Mouse (Mus musculus): ENCODE measurements at regions not wholly inside any gene's neighbourhood (a gene's known extent, or its start where the extent isn't known, plus 50 kb on each side); places are given as distances from the start of the nearest gene placed in this dataset.

DNA sequence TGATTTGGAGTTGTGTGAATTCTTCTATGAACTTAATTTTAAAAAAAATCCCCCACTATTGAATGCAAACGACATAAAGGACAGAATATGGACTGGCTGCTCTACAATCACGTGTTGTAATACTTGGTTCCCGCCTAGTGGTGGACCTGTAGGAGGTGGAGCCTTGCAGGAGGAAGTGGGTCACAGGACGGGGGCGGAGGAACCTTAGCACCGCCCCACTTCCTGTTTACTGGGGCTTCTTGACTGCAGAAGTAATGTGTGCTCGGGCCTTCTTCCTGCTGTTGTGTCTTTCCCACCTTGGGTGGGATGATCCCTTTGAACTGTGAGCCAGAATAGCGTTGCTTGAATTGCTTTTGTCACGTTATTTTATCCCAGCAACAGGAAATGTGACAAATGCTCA lies 52.2 kb upstream of the Tmem108 start:
- DNase-seq (ENCODE audit: low spot score in 2 of 2) = no peak

GRCm38 (mm10) chr9:103818998-103819397 lies 57.4 kb upstream of the Tmem108 start:
- no peak for DNase-seq (ENCODE audit: low spot score in 2 of 2)

DNA sequence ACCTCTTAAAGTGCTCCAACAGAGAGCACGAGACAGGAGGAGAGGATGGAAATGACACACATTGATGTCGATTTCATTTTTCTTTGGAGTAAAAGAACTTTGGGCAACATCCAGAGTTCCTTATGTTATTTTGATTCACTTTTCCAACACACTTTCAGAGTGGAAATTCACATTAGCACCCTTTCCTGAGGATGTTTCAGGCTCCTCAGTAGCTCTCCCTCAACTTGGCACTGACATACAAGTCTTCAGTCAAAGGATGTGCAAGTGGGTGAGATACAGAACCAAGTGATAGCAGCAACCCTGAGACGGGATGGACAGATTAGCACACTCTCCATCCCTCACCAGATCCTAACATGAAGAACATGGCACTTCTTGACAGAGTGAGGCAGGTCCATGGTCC lies 60.0 kb upstream of the Tmem108 start:
- DNase-seq (ENCODE audit: low spot score in 2 of 2) = no peak

DNA sequence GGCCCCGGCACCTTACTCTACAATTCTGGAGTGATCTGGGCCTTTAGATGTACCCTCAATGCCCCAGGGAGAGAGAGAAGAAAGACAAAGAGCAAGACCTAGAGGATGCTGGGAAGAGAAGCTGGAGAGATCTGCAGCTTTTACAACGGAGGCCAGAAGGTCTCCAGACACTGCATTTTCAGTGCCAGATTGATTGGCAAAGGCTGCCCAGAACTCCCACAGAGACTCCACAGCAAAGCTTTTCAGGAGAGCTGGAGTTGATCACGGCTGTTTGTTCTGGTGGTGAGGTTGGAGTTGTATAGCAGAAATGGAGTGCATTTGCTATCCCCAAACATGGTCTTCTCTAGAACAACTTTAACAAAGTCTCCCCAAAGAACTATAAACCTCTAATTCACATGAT lies 61.9 kb upstream of the Tmem108 start:
- no peak for DNase-seq (ENCODE audit: low spot score in 2 of 2)

DNA sequence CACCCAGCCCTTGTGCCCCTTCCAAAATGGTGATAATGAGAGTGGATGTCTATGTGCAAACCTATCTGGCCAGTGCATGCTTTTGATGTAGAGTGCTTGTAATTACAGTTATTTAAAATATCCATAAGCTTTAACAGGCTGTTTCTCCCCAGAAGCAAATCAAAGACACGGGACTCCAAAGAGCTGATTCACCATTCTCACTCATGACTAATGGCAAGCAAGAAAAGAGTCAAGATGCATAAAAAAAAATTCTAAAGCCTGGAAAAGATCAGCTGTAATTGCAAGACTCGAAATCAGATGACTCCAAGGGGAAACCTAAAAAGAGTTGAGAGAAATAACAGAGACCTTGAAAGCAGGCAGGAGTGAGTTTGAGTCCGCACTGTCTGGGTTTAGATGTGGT lies 79.6 kb upstream of the Tmem108 start:
- DNase-seq (ENCODE audit: low spot score in 2 of 2) = no peak

GRCm38 (mm10) chr9:103843836-103844235 lies 82.2 kb upstream of the Tmem108 start:
- no peak for DNase-seq (ENCODE audit: low spot score in 2 of 2)

DNA sequence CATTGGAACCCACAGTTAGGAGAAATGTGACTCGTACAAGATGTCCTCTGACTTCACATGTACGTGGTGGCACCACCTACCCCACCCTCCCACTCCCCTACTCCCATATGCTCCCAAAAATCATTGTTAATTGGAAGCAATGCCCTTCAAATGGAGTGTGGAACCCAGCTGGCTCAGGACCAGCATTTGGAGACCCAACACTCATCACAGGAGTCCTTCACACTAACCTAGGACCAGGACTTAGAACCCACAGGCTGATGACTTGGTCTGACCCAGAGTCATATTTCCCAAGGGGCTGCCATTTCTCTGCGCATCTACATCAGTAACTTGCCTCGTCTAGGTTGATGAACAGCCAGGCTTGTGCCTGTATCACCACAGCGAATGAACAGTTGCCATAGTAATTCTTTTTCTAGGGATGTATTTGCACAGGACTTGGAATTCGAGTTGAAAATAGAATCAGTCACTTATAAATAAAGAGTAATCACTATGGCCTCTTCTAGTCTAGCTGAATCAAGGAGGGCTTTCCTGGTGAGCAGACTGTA lies 84.3 kb upstream of the Tmem108 start:
- DNase-seq (ENCODE audit: low spot score in 2 of 2) = peak; percentile 42 to 47

- DNase-seq (ENCODE audit: low spot score in 2 of 2) = no peak
These were observed 86.3 kb upstream of the Tmem108 start for GRCm38 (mm10) chr9:103847931-103848330.

GRCm38 (mm10) chr9:103849079-103849478 lies 87.4 kb upstream of the Tmem108 start:
- DNase-seq (ENCODE audit: low spot score in 2 of 2) = no peak

DNA sequence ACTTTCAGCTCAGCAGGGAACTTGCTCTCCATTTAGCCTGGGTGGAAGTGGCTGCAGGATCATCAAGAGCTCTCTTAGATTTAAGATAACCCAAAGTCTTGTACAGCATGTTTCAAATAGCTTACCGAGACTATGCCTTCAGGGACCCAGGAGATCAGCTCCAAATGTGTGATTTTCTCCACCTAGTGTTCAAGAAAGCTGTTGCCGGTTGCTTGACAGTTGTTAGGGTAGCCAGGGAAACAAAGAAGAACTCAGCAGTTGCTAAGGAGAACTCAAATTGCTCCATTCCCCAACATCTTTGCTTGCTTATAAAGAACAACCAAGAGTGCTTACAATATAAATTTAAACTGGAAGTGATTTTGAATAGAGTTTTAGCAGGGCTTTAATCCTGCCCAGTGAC lies 91.1 kb upstream of the Tmem108 start:
- DNase-seq (ENCODE audit: low spot score in 2 of 2) = no peak

GRCm38 (mm10) chr9:103860658-103861377 lies 99.2 kb upstream of the Tmem108 start:
- DNase-seq (ENCODE audit: low spot score in 2 of 2) = no peak

DNA sequence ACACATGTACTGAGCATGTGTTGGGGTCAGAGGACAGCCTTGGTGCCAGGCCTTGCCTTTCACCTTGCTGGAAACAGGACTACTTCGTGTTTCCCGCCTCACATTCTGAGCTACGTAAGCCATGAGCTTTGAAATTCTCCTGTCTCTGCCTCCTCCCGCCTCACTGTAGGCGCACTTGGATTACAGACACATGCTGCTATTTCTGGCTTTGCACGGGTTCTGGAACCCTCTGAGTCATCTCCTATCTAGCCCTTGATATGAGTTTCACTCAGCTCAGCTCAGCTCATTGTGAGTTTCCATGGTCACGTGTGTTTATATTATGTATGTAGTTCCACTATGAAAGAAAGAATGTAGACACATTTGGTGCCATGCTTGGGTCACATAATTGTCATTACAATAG lies 100.9 kb upstream of the Tmem108 start:
- DNase-seq (ENCODE audit: low spot score in 2 of 2) = no peak

DNA sequence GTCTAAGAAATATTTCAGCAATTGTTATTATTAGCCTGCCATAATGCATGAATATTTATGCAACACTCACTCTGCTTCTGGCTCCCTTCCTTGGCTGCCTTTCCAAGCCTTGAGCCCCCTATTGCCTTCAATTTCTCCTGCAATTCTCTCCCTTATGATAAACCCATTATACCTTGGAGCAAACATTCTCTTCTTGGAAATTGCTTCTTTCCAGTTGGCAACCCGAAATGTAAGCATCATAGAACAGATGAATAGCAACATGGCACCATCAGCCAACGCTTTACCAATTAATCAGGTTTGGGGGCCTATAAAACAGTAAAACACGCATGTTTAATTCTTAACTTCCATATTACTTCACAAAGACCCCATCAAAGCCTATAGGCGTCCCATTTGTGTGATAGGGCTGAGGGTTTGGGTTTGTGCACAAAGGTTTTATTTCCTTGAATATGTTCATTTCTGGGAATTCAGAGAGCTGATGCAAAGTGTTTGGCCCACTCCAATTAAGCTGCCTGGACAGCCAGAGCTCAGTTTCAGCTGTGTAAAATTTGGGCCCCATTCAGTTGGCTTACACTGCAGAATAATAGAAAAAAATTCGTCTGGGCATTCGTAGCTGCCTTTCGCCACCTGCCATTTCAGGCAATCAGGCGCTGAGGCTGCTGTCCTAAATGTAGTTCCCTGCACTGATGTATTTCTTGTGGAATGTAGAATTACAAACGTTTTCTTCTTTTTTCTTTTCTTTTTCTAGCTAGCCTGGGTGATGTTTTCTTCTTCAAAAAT lies 106.0 kb upstream of the Tmem108 start:
- peak; percentile 35 to 76 for DNase-seq (ENCODE audit: low spot score in 2 of 2)

- DNase-seq (ENCODE audit: low spot score in 2 of 2) = no peak
These were observed 107.6 kb upstream of the Tmem108 start for GRCm38 (mm10) chr9:103869276-103869675.

DNA sequence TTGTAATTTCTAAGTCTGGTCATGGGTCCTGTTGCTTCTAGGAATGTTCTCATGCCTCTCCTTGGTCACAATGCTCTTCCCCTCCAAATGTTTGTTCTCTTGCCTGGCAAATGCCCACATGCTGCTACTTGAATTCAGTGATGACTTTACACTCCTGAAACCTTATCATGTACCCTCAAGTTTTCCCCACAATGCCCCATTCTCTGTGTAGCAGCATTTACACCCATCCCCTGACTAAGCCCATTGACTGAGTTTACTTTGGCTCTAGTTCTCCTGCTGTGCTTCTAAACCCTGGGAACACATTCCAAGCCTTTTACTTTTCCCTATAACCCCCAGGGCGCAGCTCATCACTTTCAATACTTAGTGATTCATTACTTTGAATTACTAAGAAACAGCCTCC lies 110.5 kb upstream of the Tmem108 start:
- DNase-seq (ENCODE audit: low spot score in 2 of 2) = no peak

GRCm38 (mm10) chr9:103873876-103874275 lies 112.2 kb upstream of the Tmem108 start:
- no peak for DNase-seq (ENCODE audit: low spot score in 2 of 2)

GRCm38 (mm10) chr9:103877851-103878250 lies 116.2 kb upstream of the Tmem108 start:
- DNase-seq (ENCODE audit: low spot score in 2 of 2) = no peak

DNA sequence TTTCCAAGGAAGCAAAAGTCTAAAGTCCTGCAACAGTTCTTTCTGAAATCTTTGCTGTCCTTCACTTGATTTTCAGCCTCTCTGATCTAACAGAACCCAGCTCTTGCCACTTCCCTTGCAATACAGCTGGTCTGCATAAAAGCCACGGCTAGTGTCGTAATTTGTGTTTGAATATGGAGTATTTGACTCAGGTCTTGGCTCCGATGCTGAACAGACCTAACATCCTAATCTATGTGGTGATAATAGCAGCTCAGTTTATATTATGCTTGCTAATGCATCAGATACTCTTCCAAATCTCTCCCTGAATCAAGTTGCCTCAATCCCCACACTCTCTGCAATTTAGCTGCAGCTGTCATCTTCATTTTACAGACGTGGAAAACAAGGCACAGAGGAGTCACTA lies 109.5 kb upstream of the Nphp3 start:
- no peak for DNase-seq (ENCODE audit: low spot score in 2 of 2)

DNA sequence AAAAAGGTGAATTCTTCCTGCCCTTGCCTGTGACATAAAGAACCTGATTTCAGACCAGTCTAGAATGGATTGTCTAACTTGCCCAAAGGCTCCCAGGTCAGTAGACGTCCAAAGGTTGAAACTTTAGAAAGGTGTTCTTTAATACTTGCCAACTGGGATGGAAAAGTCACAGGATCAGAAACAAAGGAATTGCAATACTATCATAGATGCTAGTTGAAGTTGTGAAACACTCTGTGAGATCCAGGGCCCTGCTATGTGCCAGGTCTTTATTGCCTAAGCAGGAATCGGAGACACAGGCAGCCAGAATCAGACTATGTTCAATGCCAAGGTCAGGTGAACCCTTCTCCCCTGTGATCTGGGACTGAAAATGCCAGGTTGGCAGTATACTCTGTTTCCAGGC lies 108.0 kb upstream of the Nphp3 start:
- DNase-seq (ENCODE audit: low spot score in 2 of 2) = no peak

DNA sequence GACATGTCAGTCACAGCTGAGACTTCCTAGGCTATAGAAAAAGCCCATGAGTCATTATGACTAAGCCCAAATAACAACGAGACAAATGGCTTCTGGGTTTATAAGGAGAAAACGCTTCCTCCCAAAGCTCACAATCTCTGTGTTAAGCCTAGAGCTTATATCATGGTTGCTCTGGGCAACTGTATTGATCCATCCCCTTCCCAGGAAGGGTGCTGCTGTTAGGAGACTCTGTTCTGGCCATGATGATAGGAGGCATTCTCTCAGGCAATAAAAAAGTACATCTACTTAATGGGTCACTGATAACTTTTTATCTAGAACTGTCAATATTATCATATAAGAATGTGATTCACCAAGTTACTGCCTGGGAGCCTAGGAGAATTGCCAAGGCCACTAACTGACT lies 103.0 kb upstream of the Nphp3 start:
- no peak for DNase-seq (ENCODE audit: low spot score in 2 of 2)

DNA sequence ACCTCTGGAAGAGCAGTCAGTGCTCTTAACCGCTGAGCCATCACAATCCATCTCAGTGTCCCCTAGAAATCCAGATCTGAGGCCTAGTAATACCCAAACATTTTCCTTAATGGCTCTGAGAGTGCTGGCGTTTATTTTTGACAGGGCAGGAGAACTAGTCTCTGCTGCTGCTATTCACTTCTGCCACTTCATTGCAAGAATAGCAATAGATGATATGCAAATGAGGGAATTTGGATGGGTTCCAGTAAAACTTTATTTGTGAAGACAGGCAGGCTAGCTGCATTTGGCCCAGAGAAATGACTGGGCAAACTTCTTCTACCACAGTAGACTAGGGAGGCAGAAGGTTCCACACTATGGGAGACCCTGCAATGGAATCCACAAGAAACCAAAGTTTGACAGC lies 91.0 kb upstream of the Nphp3 start:
- DNase-seq (ENCODE audit: low spot score in 2 of 2) = no peak

GRCm38 (mm10) chr9:103915126-103915525 lies 87.2 kb upstream of the Nphp3 start:
- DNase-seq (ENCODE audit: low spot score in 2 of 2) = no peak

- peak in 1 of 2 experiments; percentile 29 for DNase-seq (ENCODE audit: low spot score in 2 of 2)
These were observed 84.6 kb upstream of the Nphp3 start for GRCm38 (mm10) chr9:103917771-103918170.

Measured in layer of hippocampus, postnatal 14 days (tissue).